Mouse (Mus musculus) heart, embryonic 11.5 days (tissue): ENCODE results near the gene 2010111I01Rik. TPM values are rescaled to one million over a fixed set of nuclear protein-coding genes. Genes with fewer than 3 reads are reported as not detected.

ENCODE experiments used
- ATAC-seq: fragments of 200-750 bp; cut with Nextera tagmentation; replicated peaks from 2 replicates; pipeline ENCODE4 v1.8.0; 2017; ENCODE audit warnings: moderate library complexity; ENCODE audit not compliant: insufficient number of reproducible peaks, low FRiP score, low TSS enrichment
- H3K27ac ChIP-seq: fragments of 300-500 bp; sonication (generic); 2 replicates; pipeline ENCODE4 v1.5.1; 2014; ENCODE audit warnings: mild to moderate bottlenecking, low read depth, low read length
- H3K27me3 ChIP-seq: fragments of 300-500 bp; sonication (generic); 2 replicates; pipeline ENCODE4 v1.6.1; 2014; ENCODE audit warnings: mild to moderate bottlenecking, low read length, mixed read lengths; ENCODE audit not compliant: control insufficient read depth, insufficient read depth
- H3K36me3 ChIP-seq: fragments of 300-500 bp; sonication (generic); 2 replicates; pipeline ENCODE4 v1.6.1; 2014; ENCODE audit warnings: mild to moderate bottlenecking, low read length, moderate library complexity, mixed read lengths; ENCODE audit not compliant: control insufficient read depth, insufficient read depth
- H3K4me1 ChIP-seq: fragments of 300-500 bp; sonication (generic); 2 replicates; pipeline ENCODE4 v1.6.1; 2014; ENCODE audit warnings: low read length; ENCODE audit not compliant: control insufficient read depth, insufficient read depth
- H3K4me2 ChIP-seq: fragments of 300-500 bp; sonication (generic); 2 replicates; pipeline ENCODE4 v1.6.1; 2014; ENCODE audit warnings: mild to moderate bottlenecking, moderate library complexity
- H3K4me3 ChIP-seq: fragments of 300-500 bp; sonication (generic); 2 replicates; pipeline ENCODE4 v1.5.1; 2014; ENCODE audit warnings: low read depth, low read length
- H3K9ac ChIP-seq: fragments of 300-500 bp; sonication (generic); 2 replicates; pipeline ENCODE4 v1.6.1; 2014; ENCODE audit warnings: mild to moderate bottlenecking, low read depth, low read length, moderate library complexity
- H3K9me3 ChIP-seq: fragments of 300-500 bp; sonication (generic); replicated peaks from 2 replicates; pipeline ENCODE4 v1.6.1; 2016; ENCODE audit warnings: low read length; ENCODE audit not compliant: control insufficient read depth
- WGBS: fragments of 180-500 bp; shearing (Covaris S2); extraction: QIAGEN DNeasy Blood & Tissue Kit; methylation state at CpG from one replicate; pipeline ENCODE4 v1.1.7; 2014; ENCODE audit not compliant: insufficient replicate concordance; 5-methylcytosine and 5-hydroxymethylcytosine counted together
- polyA plus RNA-seq: library from polyadenylated mRNA; unstranded; fragments of >200 nt; fragmentation: Nextera tagmentation; extraction: Ambion mirVana; gene quantifications from 2 replicates; pipeline ENCODE4 v1.2.1, GENCODE M21; 2014

Gene 2010111I01Rik
- polyA plus RNA-seq, 1 experiment from 2014 or later, result 58.9 TPM

- Histone ChIP-seq H3K4me3 (no peak overlapping the region), H3K4me1 (no peaks in the 10 kb centered on the region), H3K27me3 (no peaks in the 10 kb centered on the region), H3K27ac (peak overlapping the region; percentile 64), H3K9ac (no peak overlapping the region), H3K9me3 (no peaks in the 10 kb centered on the region), H3K4me2 (no peak overlapping the region), H3K36me3 (no peaks in the 10 kb centered on the region)
- no peak for ATAC-seq
- WGBS, result 59% methylated on average over 10 of the region's 10 CpGs
Observed at GRCm38 (mm10) chr13:63139463-63140226, 175.0 kb downstream of the 2010111I01Rik start.

- Histone ChIP-seq H3K27ac (no peak overlapping the region), H3K36me3 (no peaks in the 10 kb centered on the region), H3K4me2 (no peak overlapping the region), H3K4me3 (no peak overlapping the region), H3K9me3 (no peaks in the 10 kb centered on the region), H3K9ac (no peak overlapping the region), H3K27me3 (no peaks in the 10 kb centered on the region), H3K4me1 (no peaks in the 10 kb centered on the region)
- WGBS, result 81% methylated on average over 6 of the region's 6 CpGs
- no peak for ATAC-seq
Observed at GRCm38 (mm10) chr13:63140784-63141183, 176.1 kb downstream of the 2010111I01Rik start.

- Histone ChIP-seq H3K27ac (no peak overlapping the region), H3K4me2 (no peak overlapping the region), H3K36me3 (no peaks in the 10 kb centered on the region), H3K4me1 (no peaks in the 10 kb centered on the region), H3K27me3 (no peaks in the 10 kb centered on the region), H3K4me3 (no peak overlapping the region), H3K9me3 (no peaks in the 10 kb centered on the region), H3K9ac (no peak overlapping the region)
- ATAC-seq, result no peak
Observed at GRCm38 (mm10) chr13:63141275-63141674, 176.6 kb downstream of the 2010111I01Rik start.

GRCm38 (mm10) chr13:63146604-63147188 is 182.0 kb downstream of the 2010111I01Rik start:
- Histone ChIP-seq H3K27me3 (no peaks in the 10 kb centered on the region), H3K4me2 (no peak overlapping the region), H3K9me3 (no peaks in the 10 kb centered on the region), H3K9ac (no peak overlapping the region), H3K4me1 (peaks cover 4% of the 10 kb centered on the region; the same call in 1 of the 2 replicates), H3K4me3 (no peak overlapping the region), H3K36me3 (no peaks in the 10 kb centered on the region; the same call in 1 of the 2 replicates), H3K27ac (no peak overlapping the region)
- 52% methylated on average over 4 of the region's 4 CpGs for WGBS
- no peak for ATAC-seq

- Histone ChIP-seq H3K9me3 (no peaks in the 10 kb centered on the region), H3K4me1 (peaks cover 4% of the 10 kb centered on the region; the same call in 1 of the 2 replicates), H3K9ac (no peak overlapping the region), H3K27ac (no peak overlapping the region), H3K4me2 (no peak overlapping the region), H3K4me3 (no peak overlapping the region), H3K27me3 (no peaks in the 10 kb centered on the region), H3K36me3 (no peaks in the 10 kb centered on the region; the same call in 1 of the 2 replicates)
- ATAC-seq, result no peak
- WGBS, result 62% methylated on average over 1 of the region's 1 CpGs
Observed at GRCm38 (mm10) chr13:63148157-63148556, 183.5 kb downstream of the 2010111I01Rik start.

GRCm38 (mm10) chr13:63150470-63151020 is 185.9 kb downstream of the 2010111I01Rik start:
- Histone ChIP-seq H3K27me3 (no peaks in the 10 kb centered on the region), H3K36me3 (no peaks in the 10 kb centered on the region; the same call in 1 of the 2 replicates), H3K27ac (peak overlapping the region; percentile 75), H3K9me3 (no peaks in the 10 kb centered on the region), H3K4me2 (no peak overlapping the region), H3K4me1 (peaks cover 4% of the 10 kb centered on the region; the same call in 1 of the 2 replicates), H3K4me3 (no peak overlapping the region), H3K9ac (no peak overlapping the region)
- 34% methylated on average over 2 of the region's 2 CpGs for WGBS
- ATAC-seq, result no peak

GRCm38 (mm10) chr13:63151028-63151738 is 186.5 kb downstream of the 2010111I01Rik start:
- Histone ChIP-seq H3K4me2 (no peak overlapping the region), H3K27ac (peak overlapping the region; percentile 75), H3K27me3 (no peaks in the 10 kb centered on the region), H3K9me3 (no peaks in the 10 kb centered on the region), H3K9ac (no peak overlapping the region), H3K4me3 (no peak overlapping the region), H3K36me3 (no peaks in the 10 kb centered on the region; the same call in 1 of the 2 replicates), H3K4me1 (peaks cover 4% of the 10 kb centered on the region; the same call in 1 of the 2 replicates)
- WGBS, result 63% methylated on average over 9 of the region's 9 CpGs
- peak; percentile 66; the same call in 1 of the 2 replicates for ATAC-seq

GRCm38 (mm10) chr13:63152498-63152897 is 187.8 kb downstream of the 2010111I01Rik start:
- no peaks in the 10 kb centered on the region; the same call in 1 of the 2 replicates for H3K36me3 ChIP-seq
- H3K4me3 ChIP-seq, result no peak overlapping the region
- H3K9me3 ChIP-seq, result no peaks in the 10 kb centered on the region
- H3K27ac ChIP-seq, result no peak overlapping the region
- ATAC-seq, result no peak
- no peak overlapping the region for H3K4me2 ChIP-seq
- no peak overlapping the region for H3K9ac ChIP-seq
- 71% methylated on average over 3 of the region's 3 CpGs for WGBS
- no peaks in the 10 kb centered on the region for H3K27me3 ChIP-seq
- H3K4me1 ChIP-seq, result peaks cover 4% of the 10 kb centered on the region; the same call in 1 of the 2 replicates
